20 mouse cellular contexts compared by ENCODE assay signal in the genomic region with DNA sequence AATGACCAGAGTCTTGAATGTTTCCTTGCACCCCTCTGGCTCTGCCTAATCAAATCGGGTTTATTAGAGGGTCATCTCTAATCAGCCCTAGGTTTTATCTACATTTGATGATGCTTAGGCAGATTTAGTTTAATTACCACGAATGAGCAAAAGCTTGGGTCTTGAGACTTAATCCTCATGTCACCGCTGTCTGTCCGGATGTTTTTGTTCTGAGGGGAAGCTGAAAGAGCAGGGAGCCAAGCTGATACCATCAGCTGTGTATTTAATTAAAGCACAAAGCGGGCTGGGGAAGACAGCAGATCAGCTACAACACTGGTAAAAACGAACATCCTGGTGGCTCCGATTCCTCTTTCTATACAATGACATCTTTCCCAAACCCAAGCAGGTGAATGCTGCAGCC. TPM values are rescaled to one million over a fixed set of nuclear protein-coding genes. Genes with fewer than 3 reads are reported as not detected.
A peak's percentile ranks its signal among the peaks of the same experiment; 100 is the strongest.
DNase-seq lines count a peak whose midpoint lies in the region; ATAC-seq lines count a peak whose summit lies in the region.
"Had no signal": no experiment of that assay in that cellular context is flagged by ENCODE, and none has a peak within 500 bp of the region (broad histone marks: within the 10 kb centered on the region; RNA-seq: fewer than 3 reads in every experiment).

No protein-coding gene starts in this region.

- no peak overlapping the region for H3K9ac ChIP-seq in kidney, embryonic 16.5 days (replicated peaks; ENCODE audit: low read length)
- H3K9ac ChIP-seq: limb, embryonic 13.5 days; liver, embryonic 13.5 days; lung, embryonic 15.5 days had no signal

- no peak overlapping the region for H3K4me2 ChIP-seq in kidney, embryonic 16.5 days (replicated peaks; ENCODE audit: low read depth, low read length)
- H3K4me2 ChIP-seq: limb, embryonic 13.5 days; liver, embryonic 13.5 days; lung, embryonic 15.5 days had no signal

- DNase-seq in heart, adult 8-10 months (ENCODE audit: low spot score) = peak; percentile 58
- DNase-seq in heart, postnatal 25 days (ENCODE audit: low spot score) = no peak
- peak; percentile 8 to 39 for DNase-seq in kidney, postnatal 25 days
- DNase-seq in retina, postnatal 1 day = peak; percentile 70
- no peak for DNase-seq in adrenal gland, postnatal 10 days
- DNase-seq: adrenal gland, adult 2 months; B cell, adult 2 months; cerebellum, adult 11 months; embryo, embryonic 11 days; kidney, adult 11 months; layer of hippocampus, postnatal 36 days; liver, embryonic 13.5 days; right cerebral cortex, postnatal 4 days; thymus, adult 2 months had no signal

- no peaks in the 10 kb centered on the region for H3K9me3 ChIP-seq in kidney, embryonic 16.5 days (ENCODE audit: low read length)
- H3K9me3 ChIP-seq: limb, embryonic 13.5 days; liver, embryonic 13.5 days; lung, embryonic 15.5 days had no signal

- H3K27ac ChIP-seq in kidney, embryonic 16.5 days (ENCODE audit: low read length) = no peak overlapping the region
- peak overlapping the region; percentile 77 for H3K27ac ChIP-seq in brown adipose tissue, adult 24 weeks (replicated peaks; ENCODE audit: low read depth, low read length)
- H3K27ac ChIP-seq: layer of hippocampus, adult 2 months; limb, embryonic 13.5 days; liver, embryonic 13.5 days; lung, embryonic 15.5 days had no signal

- WGBS in kidney, embryonic 16.5 days = 49% methylated on average over 7 of the region's 7 CpGs

- no peak for ATAC-seq in kidney, embryonic 16.5 days (ENCODE audit: low FRiP score, low TSS enrichment)
- ATAC-seq: forebrain, embryonic 16.5 days had no signal

- no peaks in the 10 kb centered on the region for H3K27me3 ChIP-seq in kidney, embryonic 16.5 days (ENCODE audit: insufficient read depth, low read length)
- H3K27me3 ChIP-seq: limb, embryonic 13.5 days; liver, embryonic 13.5 days; lung, embryonic 15.5 days had no signal

- no peak overlapping the region for H3K4me3 ChIP-seq in kidney, embryonic 16.5 days (ENCODE audit: low read length)
- H3K4me3 ChIP-seq in brown adipose tissue, adult 24 weeks (ENCODE audit: insufficient read depth, low read depth, low read length) = peak overlapping the region; percentile 47
- H3K4me3 ChIP-seq: layer of hippocampus, adult 2 months; limb, embryonic 13.5 days; liver, embryonic 13.5 days; lung, embryonic 15.5 days had no signal

- intact Hi-C loops in heart, postnatal 25 days (cut with DNase I) = loop anchor here (5.0 kb wide), 1 partner anchor 55 kb away; a partner anchor contains a TSS

- H3K4me1 ChIP-seq in kidney, embryonic 16.5 days (ENCODE audit: insufficient read depth, low read length) = peaks cover 23% of the 10 kb centered on the region
- H3K4me1 ChIP-seq in brown adipose tissue, adult 24 weeks (ENCODE audit: control insufficient read depth, insufficient read depth, insufficient read length, low read length) = peaks cover 13% of the 10 kb centered on the region; the same call in 1 of the 2 replicates

- H3K36me3 ChIP-seq in kidney, embryonic 16.5 days (ENCODE audit: insufficient read depth, low read length) = no peaks in the 10 kb centered on the region
- H3K36me3 ChIP-seq: limb, embryonic 13.5 days; liver, embryonic 13.5 days; lung, embryonic 15.5 days had no signal

RNA-seq across cellular contexts. Expression of a gene that starts 56.3 kb away (rescaled TPM):
- total RNA-seq in heart, adult 8-10 months (2022) = 10 to 100 TPM; 23.5 to 31.8 (median 27.0) TPM
- total RNA-seq in heart, postnatal 25 days (2021) = 10 to 100 TPM; 33.6 to 43.8 TPM
- polyA plus RNA-seq in kidney, embryonic 16.5 days (2015; fragmentation: Nextera tagmentation; extraction: Ambion mirVana) = 17.9 and 26.6 TPM in 2 replicates
- 1.8 and 2.4 TPM in 2 replicates for polyA plus RNA-seq in brown adipose tissue, adult 24 weeks (2012; ENCODE audit: insufficient read depth, insufficient read length, missing spikeins)
- total RNA-seq in adrenal gland, postnatal 10 days (2021) = 10 to 100 TPM; 24.7 to 47.4 TPM

Comparison
In these comparisons a context has a peak if more than half of its experiments do, and no peak if none do; other contexts are left out.
1. DNase-seq: peak in heart, adult 8-10 months (single experiment), kidney, postnatal 25 days (2 of 2) and retina, postnatal 1 day (single experiment); none in heart, postnatal 25 days (single experiment) and adrenal gland, postnatal 10 days (single experiment).